Mouse (Mus musculus): ENCODE measurements around the gene Zmym6. TPM values are rescaled to one million over a fixed set of nuclear protein-coding genes. Genes with fewer than 3 reads are reported as not detected.
A peak's percentile ranks its signal among the peaks of the same experiment; 100 is the strongest.

The Zmym6 gene
- total and polyA plus RNA-seq, 3 experiments: 4.9 to 11.9 (median 9.0) TPM

DNA sequence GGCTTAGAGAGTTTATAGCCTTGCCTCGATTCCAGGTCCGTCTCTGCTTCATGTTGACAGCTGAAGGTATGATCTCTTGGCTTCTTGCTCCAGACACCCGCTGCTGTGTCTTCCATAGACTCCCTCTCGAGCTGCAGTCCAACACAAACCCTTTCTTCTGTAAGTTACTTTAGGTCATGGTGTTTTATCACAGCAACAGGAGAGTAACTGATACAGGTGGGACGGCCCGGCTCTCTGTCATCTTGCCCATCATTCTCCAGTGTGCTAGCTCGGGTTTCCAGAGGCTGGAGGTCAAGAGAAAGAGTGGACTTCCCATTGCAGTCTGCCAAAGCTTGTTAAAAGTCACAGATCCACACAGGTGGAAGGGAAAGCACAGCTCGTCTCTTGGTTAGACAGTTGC is 86.7 kb downstream of the Zmym6 start:
- Histone ChIP-seq H3K4me3 (no peak overlapping the region), H3K79me2 (replicated peaks; ENCODE audit: control insufficient read depth, insufficient read depth, low read length) (no peaks in the 10 kb centered on the region), H3K27ac (no peak overlapping the region), H3K36me3 (ENCODE audit: control insufficient read depth, insufficient read depth, low read length) (no peaks in the 10 kb centered on the region), H3K9ac (ENCODE audit: low read depth, low read length) (no peak overlapping the region), H3K4me1 (ENCODE audit: control insufficient read depth, insufficient read depth, low read length) (no peaks in the 10 kb centered on the region), H3K27me3 (ENCODE audit: control insufficient read depth, insufficient read depth, low read length) (peaks cover 6% of the 10 kb centered on the region)
- intact Hi-C loops (cut with DNase I): no loop called here
- TF ChIP-seq EP300 (IDR thresholded peaks at IDR 0.05; ENCODE audit: insufficient read depth, low read depth, low read length) (no peak), CTCF (IDR thresholded peaks at IDR 0.05) (no peak), POLR2A (IDR thresholded peaks at IDR 0.05; ENCODE audit: insufficient read depth, low read depth, low read length) (no peak)
- DNase-seq: no peak
- 64% methylated on average over 8 of the region's 8 CpGs for WGBS

DNA sequence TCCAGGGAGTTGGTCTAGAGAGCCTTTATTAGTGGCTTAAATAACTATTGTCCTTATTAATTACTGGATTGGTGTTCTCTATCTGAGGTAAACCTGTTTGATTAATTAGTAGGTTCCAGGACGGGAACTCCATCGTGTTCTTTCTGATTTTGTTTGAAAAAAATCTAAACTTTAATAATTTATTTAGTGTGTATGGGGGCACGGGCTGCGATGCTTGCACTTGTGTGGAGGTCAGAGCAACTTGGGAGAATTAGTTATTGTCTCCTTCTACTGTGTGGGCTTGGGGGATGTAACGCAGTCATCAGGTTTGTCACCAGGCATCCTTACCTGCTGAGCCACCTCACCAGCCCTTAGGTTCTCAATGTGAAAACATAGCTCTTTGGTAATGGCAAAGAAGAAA is 89.9 kb downstream of the Zmym6 start:
- no peak overlapping the region for H3K27ac ChIP-seq
- H3K9ac ChIP-seq (ENCODE audit: low read depth, low read length): no peak overlapping the region
- intact Hi-C loops (cut with DNase I): no loop called here
- no peaks in the 10 kb centered on the region for H3K79me2 ChIP-seq (replicated peaks; ENCODE audit: control insufficient read depth, insufficient read depth, low read length)
- TF ChIP-seq CTCF (IDR thresholded peaks at IDR 0.05) (no peak), EP300 (IDR thresholded peaks at IDR 0.05; ENCODE audit: insufficient read depth, low read depth, low read length) (no peak), POLR2A (IDR thresholded peaks at IDR 0.05; ENCODE audit: insufficient read depth, low read depth, low read length) (no peak)
- no peaks in the 10 kb centered on the region for H3K36me3 ChIP-seq (ENCODE audit: control insufficient read depth, insufficient read depth, low read length)
- DNase-seq: no peak
- H3K4me3 ChIP-seq: no peak overlapping the region
- peaks cover 11% of the 10 kb centered on the region for H3K27me3 ChIP-seq (ENCODE audit: control insufficient read depth, insufficient read depth, low read length)
- H3K4me1 ChIP-seq (ENCODE audit: control insufficient read depth, insufficient read depth, low read length): peaks cover 2% of the 10 kb centered on the region; the same call in 1 of the 2 replicates
- 66% methylated on average over 5 of the region's 5 CpGs for WGBS

DNA sequence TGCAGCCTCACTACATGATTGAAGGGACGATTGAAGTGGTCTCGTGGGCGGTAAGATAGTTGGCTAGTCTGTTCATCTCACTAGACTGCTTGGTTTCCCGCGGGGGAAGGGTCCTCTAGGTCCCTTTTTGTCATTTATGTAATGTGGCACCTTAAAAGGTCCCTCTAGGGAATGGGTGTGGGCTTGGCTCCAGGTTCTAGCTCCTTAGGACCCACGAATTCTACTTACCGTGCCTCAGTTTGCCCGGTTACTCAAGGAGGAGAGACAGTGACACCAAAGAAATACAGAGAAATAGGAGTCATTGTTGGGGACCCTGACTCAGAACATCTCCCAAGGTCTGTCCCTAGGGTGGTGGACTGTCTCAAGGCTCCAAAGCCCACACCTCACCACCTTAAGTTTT is 90.5 kb downstream of the Zmym6 start:
- Histone ChIP-seq H3K9ac (ENCODE audit: low read depth, low read length) (no peak overlapping the region), H3K79me2 (replicated peaks; ENCODE audit: control insufficient read depth, insufficient read depth, low read length) (no peaks in the 10 kb centered on the region), H3K36me3 (ENCODE audit: control insufficient read depth, insufficient read depth, low read length) (no peaks in the 10 kb centered on the region), H3K27me3 (ENCODE audit: control insufficient read depth, insufficient read depth, low read length) (peaks cover 11% of the 10 kb centered on the region), H3K27ac (no peak overlapping the region), H3K4me1 (ENCODE audit: control insufficient read depth, insufficient read depth, low read length) (peaks cover 2% of the 10 kb centered on the region; the same call in 1 of the 2 replicates), H3K4me3 (no peak overlapping the region)
- TF ChIP-seq POLR2A (IDR thresholded peaks at IDR 0.05; ENCODE audit: insufficient read depth, low read depth, low read length) (no peak), CTCF (IDR thresholded peaks at IDR 0.05) (no peak), EP300 (IDR thresholded peaks at IDR 0.05; ENCODE audit: insufficient read depth, low read depth, low read length) (no peak)
- 11% methylated on average over 8 of the region's 8 CpGs for WGBS
- intact Hi-C loops (cut with DNase I): no loop called here
- no peak for DNase-seq

DNA sequence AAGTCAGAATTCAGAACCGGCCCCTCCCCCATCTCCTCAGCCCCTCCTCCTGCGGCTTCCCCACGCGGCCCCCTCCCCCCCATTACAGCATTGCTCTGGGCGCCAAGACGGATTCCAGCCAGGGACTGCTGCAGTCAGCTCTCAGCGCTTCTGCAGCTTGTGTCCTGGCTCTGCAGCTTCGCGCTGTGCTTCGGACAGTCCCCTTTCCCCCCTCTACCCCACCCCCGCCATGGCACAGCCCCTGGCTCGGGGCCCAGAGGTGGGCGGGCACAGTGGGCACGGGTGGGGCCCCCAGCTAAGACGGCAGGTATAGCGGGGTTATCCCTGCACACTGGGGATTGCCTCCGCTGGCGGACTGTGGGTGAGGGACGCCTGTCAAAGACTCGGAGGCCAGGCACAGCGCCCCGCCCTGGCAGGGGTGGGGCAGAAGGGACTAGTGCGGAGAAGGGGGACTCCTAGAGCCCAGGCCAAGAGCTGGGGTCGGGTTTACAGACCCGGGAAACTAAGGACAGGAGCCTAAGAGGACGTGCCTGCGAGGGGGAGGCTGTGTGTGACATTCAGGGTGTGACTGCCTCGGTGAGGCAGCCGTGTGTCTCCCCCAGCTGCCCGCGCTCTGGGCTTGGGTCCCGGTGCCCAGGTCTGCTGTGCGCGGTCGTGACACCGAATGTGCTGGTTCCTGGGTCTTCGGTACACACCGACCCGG is 91.2 kb downstream of the Zmym6 start:
- intact Hi-C loops (cut with DNase I): no loop called here
- Histone ChIP-seq H3K27me3 (ENCODE audit: control insufficient read depth, insufficient read depth, low read length) (peaks cover 11% of the 10 kb centered on the region), H3K79me2 (replicated peaks; ENCODE audit: control insufficient read depth, insufficient read depth, low read length) (no peaks in the 10 kb centered on the region), H3K36me3 (ENCODE audit: control insufficient read depth, insufficient read depth, low read length) (no peaks in the 10 kb centered on the region), H3K27ac (no peak overlapping the region), H3K4me1 (ENCODE audit: control insufficient read depth, insufficient read depth, low read length) (peaks cover 2% of the 10 kb centered on the region; the same call in 1 of the 2 replicates), H3K9ac (ENCODE audit: low read depth, low read length) (peak overlapping the region; percentile 30; the same call in 1 of the 2 replicates), H3K4me3 (peak overlapping the region; percentile 52)
- TF ChIP-seq CTCF (IDR thresholded peaks at IDR 0.05) (no peak), EP300 (IDR thresholded peaks at IDR 0.05; ENCODE audit: insufficient read depth, low read depth, low read length) (no peak), POLR2A (IDR thresholded peaks at IDR 0.05; ENCODE audit: insufficient read depth, low read depth, low read length) (no peak)
- WGBS: under 1% methylated on average over 39 of the region's 39 CpGs
- DNase-seq: peak; percentile 14 to 35

DNA sequence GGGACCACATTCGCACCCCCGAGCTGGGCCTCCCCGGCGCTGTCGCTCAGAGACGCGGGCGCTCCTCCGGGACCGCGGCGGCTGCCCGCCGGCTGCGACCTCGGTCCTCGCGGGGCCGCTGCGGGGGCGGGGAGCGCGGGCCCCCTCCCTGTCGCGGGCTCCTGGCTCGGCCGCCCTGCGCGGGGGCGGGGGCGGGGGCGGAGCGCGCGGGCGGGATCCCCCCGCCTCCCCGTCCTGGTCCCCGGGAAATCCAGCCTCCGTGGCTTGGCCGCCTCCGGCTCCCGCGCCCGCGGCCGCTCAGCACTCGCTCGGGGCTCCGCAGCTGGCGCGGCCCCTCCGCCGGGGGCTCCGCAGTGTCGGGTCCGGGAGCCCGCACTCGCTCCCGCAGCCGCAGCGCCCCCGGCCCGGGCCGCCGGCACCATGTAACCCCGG is 91.7 kb downstream of the Zmym6 start, which contains the start of gene Dlgap3:
Dlgap3 (plus strand) TSS at position 291 of the 432 bp plus-strand sequence.
- intact Hi-C loops (cut with DNase I): no loop called here
- Histone ChIP-seq H3K4me3 (peak within 1 kb of the TSS; percentile 52), H3K27me3 (ENCODE audit: control insufficient read depth, insufficient read depth, low read length) (peaks cover 11% of the 10 kb centered on the region), H3K79me2 (replicated peaks; ENCODE audit: control insufficient read depth, insufficient read depth, low read length) (no peaks in the 10 kb centered on the region), H3K9ac (ENCODE audit: low read depth, low read length) (peak within 1 kb of the TSS; percentile 35; the same call in 1 of the 2 replicates), H3K36me3 (ENCODE audit: control insufficient read depth, insufficient read depth, low read length) (no peaks in the 10 kb centered on the region), H3K27ac (no peak within 1 kb of the TSS), H3K4me1 (ENCODE audit: control insufficient read depth, insufficient read depth, low read length) (peaks cover 2% of the 10 kb centered on the region; the same call in 1 of the 2 replicates)
- WGBS: 1% methylated on average over 65 of the region's 67 CpGs
- DNase-seq: peak; percentile 43 to 51
- no peak for TF ChIP-seq CTCF (IDR thresholded peaks at IDR 0.05)
- TF ChIP-seq POLR2A (IDR thresholded peaks at IDR 0.05; ENCODE audit: insufficient read depth, low read depth, low read length): no peak
- no peak for TF ChIP-seq EP300 (IDR thresholded peaks at IDR 0.05; ENCODE audit: insufficient read depth, low read depth, low read length)
